ENCODE assay signal across 26 mouse cellular contexts in the genomic region with DNA sequence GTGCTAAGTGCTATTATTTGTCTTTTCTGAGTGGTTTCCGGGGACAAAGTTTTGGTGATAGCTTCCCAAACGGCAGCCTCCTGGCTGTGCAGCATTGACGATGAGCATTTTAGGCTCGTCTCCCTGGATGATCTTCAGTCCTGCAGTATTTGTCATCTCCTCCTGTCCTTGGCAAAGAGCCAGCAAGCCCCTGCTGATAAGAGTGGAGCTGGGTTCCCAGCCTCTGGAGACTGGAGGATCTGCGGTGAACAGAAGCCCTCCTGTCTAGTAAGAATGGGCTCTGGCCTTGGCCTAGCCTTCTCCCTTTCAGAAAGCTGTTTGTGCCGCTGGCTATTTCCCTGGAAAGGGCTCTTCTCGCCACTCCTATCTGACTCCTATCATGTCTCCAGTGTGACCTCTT. TPM values are rescaled to one million over a fixed set of nuclear protein-coding genes. Genes with fewer than 3 reads are reported as not detected.
A peak's percentile ranks its signal among the peaks of the same experiment; 100 is the strongest.
DNase-seq lines count a peak whose midpoint lies in the region; ATAC-seq lines count a peak whose summit lies in the region.
"Had no signal": no experiment of that assay in that cellular context is flagged by ENCODE, and none has a peak within 500 bp of the region (broad histone marks: within the 10 kb centered on the region; RNA-seq: fewer than 3 reads in every experiment).

No protein-coding gene starts in this region.

- no peak overlapping the region for H3K9ac ChIP-seq in heart, embryonic 15.5 days
- no peak overlapping the region for H3K9ac ChIP-seq in hindbrain, embryonic 16.5 days (ENCODE audit: low read depth, low read length)
- H3K9ac ChIP-seq: forebrain, embryonic 13.5 days; hindbrain, embryonic 12.5 days; liver, embryonic 14.5 days; midbrain, embryonic 12.5 days; neural tube, embryonic 12.5 days had no signal

- peak; percentile 33; the same call in 1 of the 2 replicates for ATAC-seq in heart, embryonic 15.5 days (replicated peaks; ENCODE audit: insufficient number of reproducible peaks, insufficient read depth, low FRiP score, low read depth)
- ATAC-seq in hindbrain, embryonic 16.5 days, result no peak
- ATAC-seq: forebrain, embryonic 13.5 days; intestine, embryonic 16.5 days had no signal

- no peak overlapping the region for H3K27ac ChIP-seq in heart, embryonic 15.5 days
- H3K27ac ChIP-seq in hindbrain, embryonic 16.5 days (ENCODE audit: low read depth, low read length), result no peak overlapping the region
- H3K27ac ChIP-seq: forebrain, embryonic 13.5 days; hindbrain, embryonic 12.5 days; kidney, postnatal 0 days; liver, embryonic 14.5 days; midbrain, embryonic 12.5 days; neural tube, embryonic 12.5 days had no signal

- no peaks in the 10 kb centered on the region for H3K27me3 ChIP-seq in heart, embryonic 15.5 days
- H3K27me3 ChIP-seq in hindbrain, embryonic 16.5 days (replicated peaks; ENCODE audit: control insufficient read depth, insufficient read depth, low read length), result no peaks in the 10 kb centered on the region
- H3K27me3 ChIP-seq: forebrain, embryonic 13.5 days; hindbrain, embryonic 12.5 days; megakaryocyte, embryonic 14.5 days; midbrain, embryonic 12.5 days; neural tube, embryonic 12.5 days had no signal

- no peak overlapping the region for H3K4me3 ChIP-seq in heart, embryonic 15.5 days
- no peak overlapping the region for H3K4me3 ChIP-seq in hindbrain, embryonic 16.5 days (ENCODE audit: low read length)
- H3K4me3 ChIP-seq: forebrain, embryonic 13.5 days; hindbrain, embryonic 12.5 days; megakaryocyte, embryonic 14.5 days; midbrain, embryonic 12.5 days; myocyte; neural tube, embryonic 12.5 days had no signal

- WGBS in heart, embryonic 15.5 days, result 34% methylated on average over 7 of the region's 7 CpGs
- 72% methylated on average over 7 of the region's 7 CpGs for WGBS in hindbrain, embryonic 16.5 days

- no peaks in the 10 kb centered on the region for H3K9me3 ChIP-seq in heart, embryonic 15.5 days (replicated peaks)
- H3K9me3 ChIP-seq in hindbrain, embryonic 16.5 days (ENCODE audit: control insufficient read depth, low read length), result no peaks in the 10 kb centered on the region
- H3K9me3 ChIP-seq: forebrain, embryonic 13.5 days; hindbrain, embryonic 12.5 days; megakaryocyte, embryonic 14.5 days; midbrain, embryonic 12.5 days; neural tube, embryonic 12.5 days had no signal

- peaks cover 5% of the 10 kb centered on the region; the same call in 1 of the 2 replicates for H3K4me1 ChIP-seq in heart, embryonic 15.5 days (replicated peaks)
- H3K4me1 ChIP-seq in hindbrain, embryonic 16.5 days (ENCODE audit: control insufficient read depth, insufficient read depth, low read depth, low read length), result no peaks in the 10 kb centered on the region
- H3K4me1 ChIP-seq: forebrain, embryonic 13.5 days; hindbrain, embryonic 12.5 days; megakaryocyte, embryonic 14.5 days; midbrain, embryonic 12.5 days; neural tube, embryonic 12.5 days had no signal

- H3K4me2 ChIP-seq in heart, embryonic 15.5 days, result no peak overlapping the region
- H3K4me2 ChIP-seq in hindbrain, embryonic 16.5 days (ENCODE audit: low read length), result no peak overlapping the region
- H3K4me2 ChIP-seq: forebrain, embryonic 13.5 days; hindbrain, embryonic 12.5 days; midbrain, embryonic 12.5 days; neural tube, embryonic 12.5 days had no signal

- intact Hi-C loops in heart, postnatal 25 days (cut with DNase I), result no loop called here

- DNase-seq in heart, postnatal 25 days (ENCODE audit: low spot score), result no peak
- peak; percentile 12 for DNase-seq in retina, postnatal 1 day
- no peak for DNase-seq in retina, embryonic 14.5 days (ENCODE audit: low spot score)
- DNase-seq in testis, postnatal 10 days (ENCODE audit: low spot score), result peak; percentile 53
- no peak for DNase-seq in thymus, postnatal 14 days
- DNase-seq: cerebellum, adult 9-10 months; cerebellum, postnatal 36 days; gastrocnemius, postnatal 14 days; heart, postnatal 36 days; kidney, adult 8-10 months; kidney, postnatal 4 days; liver; lung, adult 2 months; lung, postnatal 36 days; thymus, postnatal 25 days had no signal

- 0 out of 2 replicates have a peak, but pooled peaks cover 5% of the 10 kb centered on the region for H3K36me3 ChIP-seq in heart, embryonic 15.5 days
- H3K36me3 ChIP-seq in hindbrain, embryonic 16.5 days (ENCODE audit: control insufficient read depth, insufficient read depth, low read length), result peaks cover 7% of the 10 kb centered on the region

RNA-seq across cellular contexts. Expression of a gene that starts 38.0 kb away (rescaled TPM):
- 15.3 and 25.7 TPM in 2 replicates for polyA plus RNA-seq in heart, embryonic 15.5 days (2015; fragmentation: Nextera tagmentation; extraction: Ambion mirVana)
- 1 to 10 TPM; 6.3 to 7.7 TPM for total RNA-seq in heart, postnatal 25 days (2021)
- 1,495 and 1,654 TPM in 2 replicates for polyA plus RNA-seq in hindbrain, embryonic 16.5 days (2015; fragmentation: Nextera tagmentation; extraction: Ambion mirVana)

Comparison
In these comparisons a context has a peak if more than half of its experiments do, and no peak if none do; other contexts are left out.
1. DNase-seq: peak in retina, postnatal 1 day (single experiment) and testis, postnatal 10 days (single experiment); none in heart, postnatal 25 days (single experiment), retina, embryonic 14.5 days (single experiment) and thymus, postnatal 14 days (single experiment).
2. RNA of a gene that starts 38.0 kb away (polyA plus RNA-seq): 1,495 to 1,654 TPM in hindbrain, embryonic 16.5 days; 15.3 to 25.7 TPM in heart, embryonic 15.5 days; every median in the first group is over 10 times any median in the second.